Mouse (Mus musculus): ENCODE results near the gene Sbf1. TPM values are rescaled to one million over a fixed set of nuclear protein-coding genes. Genes with fewer than 3 reads are reported as not detected.

The Sbf1 gene
- polyA plus RNA-seq, 1 experiment = 143 TPM

- H3K27me3 ChIP-seq (ENCODE audit: control insufficient read depth, insufficient read depth, insufficient read length) = no peaks in the 10 kb centered on the region
- peaks cover 90% of the 10 kb centered on the region for H3K79me2 ChIP-seq (ENCODE audit: control insufficient read depth, insufficient read depth)
- peaks cover 55% of the 10 kb centered on the region for H3K36me3 ChIP-seq (ENCODE audit: control insufficient read depth, insufficient read depth)
- H3K79me3 ChIP-seq (ENCODE audit: low read depth) = peaks cover 57% of the 10 kb centered on the region
- TF ChIP-seq MYOD1 (IDR thresholded peaks at IDR 0.05; ENCODE audit: control insufficient read depth, insufficient read length, low read depth) = no peak
- TF ChIP-seq MYOG (IDR thresholded peaks at IDR 0.05; ENCODE audit: control insufficient read depth, extremely low read depth, insufficient read length) = no peak
- TF ChIP-seq FOSL1 (IDR thresholded peaks at IDR 0.05; ENCODE audit: insufficient read depth, low read length, poor library complexity, severe bottlenecking) = no peak
- TF ChIP-seq MAX (IDR thresholded peaks at IDR 0.05) = no peak
- TF ChIP-seq CEBPB (IDR thresholded peaks at IDR 0.05; ENCODE audit: low read depth) = no peak
- TF ChIP-seq USF1 (IDR thresholded peaks at IDR 0.05; ENCODE audit: low read depth) = no peak
- no peak for TF ChIP-seq CTCF (IDR thresholded peaks at IDR 0.05; ENCODE audit: control insufficient read depth, insufficient read depth, insufficient read length)
- no peak overlapping the region for H3K4me3 ChIP-seq (ENCODE audit: insufficient read depth, poor library complexity, severe bottlenecking)
- H3ac ChIP-seq (ENCODE audit: control insufficient read depth, insufficient read length, low read depth) = no peak overlapping the region
Observed at GRCm38 (mm10) chr15:89307461-89307860, 7.7 kb downstream of the Sbf1 start.

- H3K27me3 ChIP-seq (ENCODE audit: control insufficient read depth, insufficient read depth, insufficient read length) = no peaks in the 10 kb centered on the region
- H3K79me3 ChIP-seq (ENCODE audit: low read depth) = peaks cover 42% of the 10 kb centered on the region
- no peak for TF ChIP-seq FOSL1 (IDR thresholded peaks at IDR 0.05; ENCODE audit: insufficient read depth, low read length, poor library complexity, severe bottlenecking)
- TF ChIP-seq CEBPB (IDR thresholded peaks at IDR 0.05; ENCODE audit: low read depth) = no peak
- H3ac ChIP-seq (ENCODE audit: control insufficient read depth, insufficient read length, low read depth) = no peak overlapping the region
- H3K4me3 ChIP-seq (ENCODE audit: insufficient read depth, poor library complexity, severe bottlenecking) = no peak overlapping the region
- H3K79me2 ChIP-seq (ENCODE audit: control insufficient read depth, insufficient read depth) = peaks cover 75% of the 10 kb centered on the region
- H3K36me3 ChIP-seq (ENCODE audit: control insufficient read depth, insufficient read depth) = peaks cover 70% of the 10 kb centered on the region
Observed at GRCm38 (mm10) chr15:89305966-89306365, 9.1 kb downstream of the Sbf1 start.

GRCm38 (mm10) chr15:89300600-89300999, 14.5 kb downstream of the Sbf1 start:
- Histone ChIP-seq H3ac (ENCODE audit: control insufficient read depth, insufficient read length, low read depth) (no peak overlapping the region), H3K4me3 (ENCODE audit: insufficient read depth, poor library complexity, severe bottlenecking) (no peak overlapping the region), H3K36me3 (ENCODE audit: control insufficient read depth, insufficient read depth) (peaks cover 94% of the 10 kb centered on the region), H3K27me3 (ENCODE audit: control insufficient read depth, insufficient read depth, insufficient read length) (no peaks in the 10 kb centered on the region), H3K79me3 (ENCODE audit: low read depth) (peaks cover 3% of the 10 kb centered on the region), H3K79me2 (ENCODE audit: control insufficient read depth, insufficient read depth) (peaks cover 22% of the 10 kb centered on the region)
- TF ChIP-seq MYOG (IDR thresholded peaks at IDR 0.05; ENCODE audit: control insufficient read depth, extremely low read depth, insufficient read length) (no peak), FOSL1 (IDR thresholded peaks at IDR 0.05; ENCODE audit: insufficient read depth, low read length, poor library complexity, severe bottlenecking) (no peak), MAX (IDR thresholded peaks at IDR 0.05) (no peak), CEBPB (IDR thresholded peaks at IDR 0.05; ENCODE audit: low read depth) (no peak), CTCF (IDR thresholded peaks at IDR 0.05; ENCODE audit: control insufficient read depth, insufficient read depth, insufficient read length) (no peak), MYOD1 (IDR thresholded peaks at IDR 0.05; ENCODE audit: control insufficient read depth, insufficient read length, low read depth) (no peak), USF1 (IDR thresholded peaks at IDR 0.05; ENCODE audit: low read depth) (no peak)

- Histone ChIP-seq H3ac (ENCODE audit: control insufficient read depth, insufficient read length, low read depth) (no peak overlapping the region), H3K27me3 (ENCODE audit: control insufficient read depth, insufficient read depth, insufficient read length) (no peaks in the 10 kb centered on the region), H3K4me3 (ENCODE audit: insufficient read depth, poor library complexity, severe bottlenecking) (no peak overlapping the region), H3K36me3 (ENCODE audit: control insufficient read depth, insufficient read depth) (peaks cover 94% of the 10 kb centered on the region), H3K79me2 (ENCODE audit: control insufficient read depth, insufficient read depth) (peaks cover 18% of the 10 kb centered on the region), H3K79me3 (ENCODE audit: low read depth) (peaks cover 3% of the 10 kb centered on the region)
- TF ChIP-seq CTCF (IDR thresholded peaks at IDR 0.05; ENCODE audit: control insufficient read depth, insufficient read depth, insufficient read length) (no peak), CEBPB (IDR thresholded peaks at IDR 0.05; ENCODE audit: low read depth) (no peak), FOSL1 (IDR thresholded peaks at IDR 0.05; ENCODE audit: insufficient read depth, low read length, poor library complexity, severe bottlenecking) (no peak), MYOG (IDR thresholded peaks at IDR 0.05; ENCODE audit: control insufficient read depth, extremely low read depth, insufficient read length) (no peak), USF1 (IDR thresholded peaks at IDR 0.05; ENCODE audit: low read depth) (no peak), MYOD1 (IDR thresholded peaks at IDR 0.05; ENCODE audit: control insufficient read depth, insufficient read length, low read depth) (no peak), MAX (IDR thresholded peaks at IDR 0.05) (no peak)
Observed at GRCm38 (mm10) chr15:89300180-89300579, 14.9 kb downstream of the Sbf1 start.

GRCm38 (mm10) chr15:89297695-89298094, 17.4 kb downstream of the Sbf1 start:
- Histone ChIP-seq H3K79me2 (ENCODE audit: control insufficient read depth, insufficient read depth) (no peaks in the 10 kb centered on the region), H3K36me3 (ENCODE audit: control insufficient read depth, insufficient read depth) (peaks cover 93% of the 10 kb centered on the region), H3K4me3 (ENCODE audit: insufficient read depth, poor library complexity, severe bottlenecking) (no peak overlapping the region), H3K27me3 (ENCODE audit: control insufficient read depth, insufficient read depth, insufficient read length) (no peaks in the 10 kb centered on the region), H3K79me3 (ENCODE audit: low read depth) (peaks cover 2% of the 10 kb centered on the region), H3ac (ENCODE audit: control insufficient read depth, insufficient read length, low read depth) (no peak overlapping the region)
- no peak for TF ChIP-seq CEBPB (IDR thresholded peaks at IDR 0.05; ENCODE audit: low read depth)
- TF ChIP-seq MYOD1 (IDR thresholded peaks at IDR 0.05; ENCODE audit: control insufficient read depth, insufficient read length, low read depth) = no peak
- no peak for TF ChIP-seq CTCF (IDR thresholded peaks at IDR 0.05; ENCODE audit: control insufficient read depth, insufficient read depth, insufficient read length)
- no peak for TF ChIP-seq FOSL1 (IDR thresholded peaks at IDR 0.05; ENCODE audit: insufficient read depth, low read length, poor library complexity, severe bottlenecking)
- TF ChIP-seq MAX (IDR thresholded peaks at IDR 0.05) = no peak
- TF ChIP-seq USF1 (IDR thresholded peaks at IDR 0.05; ENCODE audit: low read depth) = no peak

GRCm38 (mm10) chr15:89296465-89296864, 18.6 kb downstream of the Sbf1 start:
- Histone ChIP-seq H3ac (ENCODE audit: control insufficient read depth, insufficient read length, low read depth) (no peak overlapping the region), H3K36me3 (ENCODE audit: control insufficient read depth, insufficient read depth) (peaks cover 93% of the 10 kb centered on the region), H3K79me3 (ENCODE audit: low read depth) (peaks cover 2% of the 10 kb centered on the region), H3K4me3 (ENCODE audit: insufficient read depth, poor library complexity, severe bottlenecking) (no peak overlapping the region), H3K79me2 (ENCODE audit: control insufficient read depth, insufficient read depth) (no peaks in the 10 kb centered on the region), H3K27me3 (ENCODE audit: control insufficient read depth, insufficient read depth, insufficient read length) (no peaks in the 10 kb centered on the region)
- TF ChIP-seq MAX (IDR thresholded peaks at IDR 0.05) (no peak), MYOG (IDR thresholded peaks at IDR 0.05; ENCODE audit: control insufficient read depth, extremely low read depth, insufficient read length) (no peak), USF1 (IDR thresholded peaks at IDR 0.05; ENCODE audit: low read depth) (no peak), CTCF (IDR thresholded peaks at IDR 0.05; ENCODE audit: control insufficient read depth, insufficient read depth, insufficient read length) (no peak), FOSL1 (IDR thresholded peaks at IDR 0.05; ENCODE audit: insufficient read depth, low read length, poor library complexity, severe bottlenecking) (no peak), CEBPB (IDR thresholded peaks at IDR 0.05; ENCODE audit: low read depth) (no peak), MYOD1 (IDR thresholded peaks at IDR 0.05; ENCODE audit: control insufficient read depth, insufficient read length, low read depth) (no peak)

Measured in C2C12 (cell line).